ENCODE assay signal across 8 mouse cellular contexts in the genomic region with DNA sequence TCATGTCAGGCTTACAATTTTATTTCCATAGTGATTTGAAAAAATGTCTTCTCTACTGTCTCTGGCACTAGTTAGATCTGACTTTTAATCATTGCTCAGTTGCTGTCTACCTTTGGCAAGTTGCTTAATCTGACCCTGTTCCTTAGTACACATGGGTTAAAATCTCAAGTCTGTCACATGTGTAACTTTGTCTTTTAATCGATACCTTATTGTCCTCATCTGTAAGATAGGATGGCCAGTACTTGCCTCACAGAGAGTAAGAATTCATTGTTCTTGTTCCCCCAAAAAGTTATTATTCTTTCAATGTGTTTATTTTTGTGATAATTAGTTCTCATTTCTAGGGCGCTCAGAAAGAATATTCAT. TPM values are rescaled to one million over a fixed set of nuclear protein-coding genes. Genes with fewer than 3 reads are reported as not detected.
DNase-seq lines count a peak whose midpoint lies in the region; ATAC-seq and TF ChIP-seq lines count a peak whose summit lies in the region.

No protein-coding gene starts in this region.

- H3K36me3 ChIP-seq in heart, adult 2 months (ENCODE audit: control insufficient read depth, insufficient read depth, low read length), result peaks cover 21% of the 10 kb centered on the region
- peaks cover 6% of the 10 kb centered on the region for H3K36me3 ChIP-seq in C2C12 (ENCODE audit: control insufficient read depth, insufficient read depth)
- peaks cover 3% of the 10 kb centered on the region; the same call in 1 of the 2 replicates for H3K36me3 ChIP-seq in forebrain, embryonic 13.5 days (ENCODE audit: poor library complexity, severe bottlenecking)
- no peaks in the 10 kb centered on the region for H3K36me3 ChIP-seq in liver, embryonic 14.5 days (replicated peaks; ENCODE audit: control insufficient read depth, insufficient read depth, low read depth)

- no peaks in the 10 kb centered on the region for H3K9me3 ChIP-seq in forebrain, embryonic 13.5 days (replicated peaks)
- H3K9me3 ChIP-seq in liver, embryonic 14.5 days (ENCODE audit: control insufficient read depth, low read length), result no peaks in the 10 kb centered on the region

- no peak for ATAC-seq in forebrain, embryonic 13.5 days
- ATAC-seq in liver, embryonic 14.5 days (ENCODE audit: insufficient read depth), result no peak
- ATAC-seq in megakaryocyte-erythroid progenitor cell, adult 5-6 weeks (replicated peaks; ENCODE audit: low FRiP score, low TSS enrichment, poor library complexity, severe bottlenecking), result no peak

- peak overlapping the region; percentile 70 for H3K4me2 ChIP-seq in forebrain, embryonic 13.5 days
- peak overlapping the region; percentile 93 for H3K4me2 ChIP-seq in liver, embryonic 14.5 days (ENCODE audit: low read depth)

- H3K9ac ChIP-seq in heart, adult 2 months (ENCODE audit: low read depth, low read length), result peak overlapping the region; percentile 77; the same call in 1 of the 2 replicates
- peak overlapping the region; percentile 80 for H3K9ac ChIP-seq in forebrain, embryonic 13.5 days
- peak overlapping the region; percentile 90; the same call in 1 of the 2 replicates for H3K9ac ChIP-seq in liver, embryonic 14.5 days (replicated peaks)

- no peak overlapping the region for H3ac ChIP-seq in C2C12 (ENCODE audit: control insufficient read depth, insufficient read length, low read depth)

- DNase-seq in heart, adult 2 months, result no peak
- DNase-seq in heart, postnatal 25 days (ENCODE audit: low spot score), result no peak
- DNase-seq in liver, embryonic 14.5 days (ENCODE audit: low read depth in 3 of 3, low spot score in 3 of 3), result no peak
- no peak for DNase-seq in thymus, postnatal 0 days (ENCODE audit: low spot score)
- DNase-seq in embryo, embryonic 9.5 days (ENCODE audit: extremely low spot score), result no peak

- no peak for TF ChIP-seq CTCF in heart, adult 2 months (IDR thresholded peaks at IDR 0.05)
- TF ChIP-seq CTCF in C2C12 (IDR thresholded peaks at IDR 0.05; ENCODE audit: control insufficient read depth, insufficient read depth, insufficient read length), result no peak
- no peak for TF ChIP-seq CTCF in liver, embryonic 14.5 days (IDR thresholded peaks at IDR 0.05; ENCODE audit: low read depth)

- no peak for TF ChIP-seq POLR2A in heart, adult 2 months (IDR thresholded peaks at IDR 0.05; ENCODE audit: insufficient read depth, low read depth, low read length)

- peaks cover 6% of the 10 kb centered on the region for H3K4me1 ChIP-seq in heart, adult 2 months (ENCODE audit: control insufficient read depth, insufficient read depth, low read length)
- peaks cover 30% of the 10 kb centered on the region for H3K4me1 ChIP-seq in forebrain, embryonic 13.5 days
- H3K4me1 ChIP-seq in liver, embryonic 14.5 days (replicated peaks; ENCODE audit: control insufficient read depth in 2 of 2, insufficient read depth in 2 of 2, low read length in 1 of 2), result peaks cover 19% of the 10 kb centered on the region in 2 experiments

- WGBS in heart, adult 2 months, result 17% methylated on average over 2 of the region's 2 CpGs
- 43% methylated on average over 2 of the region's 2 CpGs for WGBS in forebrain, embryonic 13.5 days
- 24% methylated on average over 2 of the region's 2 CpGs for WGBS in liver, embryonic 14.5 days (ENCODE audit: insufficient replicate concordance)

- no peak for TF ChIP-seq EP300 in heart, adult 2 months (IDR thresholded peaks at IDR 0.05; ENCODE audit: insufficient read depth, low read depth, low read length)
- TF ChIP-seq EP300 in liver, embryonic 14.5 days (IDR thresholded peaks at IDR 0.05; ENCODE audit: low read depth), result no peak

- intact Hi-C loops in heart, adult 2 months (cut with DNase I), result loop anchor here (2.0 to 10.0 kb wide), 4 partner anchors 27 to 173 kb away; partner anchors contain the start of genes Dennd4b and Npr1
- intact Hi-C loops in heart, postnatal 25 days (cut with DNase I), result loop anchor here (2.0 kb wide), 1 partner anchor 25 kb away; no protein-coding TSS in a partner anchor

- no peaks in the 10 kb centered on the region for H3K27me3 ChIP-seq in heart, adult 2 months (ENCODE audit: control insufficient read depth, insufficient read depth, low read length)
- H3K27me3 ChIP-seq in C2C12 (ENCODE audit: control insufficient read depth, insufficient read depth, insufficient read length), result no peaks in the 10 kb centered on the region
- no peaks in the 10 kb centered on the region for H3K27me3 ChIP-seq in forebrain, embryonic 13.5 days
- H3K27me3 ChIP-seq in liver, embryonic 14.5 days (ENCODE audit: control insufficient read depth, insufficient read depth, low read length), result no peaks in the 10 kb centered on the region

- peaks cover 8% of the 10 kb centered on the region for H3K79me2 ChIP-seq in heart, adult 2 months (replicated peaks; ENCODE audit: control insufficient read depth, insufficient read depth, low read length)
- peaks cover 38% of the 10 kb centered on the region for H3K79me2 ChIP-seq in C2C12 (ENCODE audit: control insufficient read depth, insufficient read depth)

- H3K79me3 ChIP-seq in C2C12 (ENCODE audit: low read depth), result peaks cover 34% of the 10 kb centered on the region

- H3K4me3 ChIP-seq in heart, adult 2 months, result peak overlapping the region; percentile 62
- H3K4me3 ChIP-seq in C2C12 (ENCODE audit: insufficient read depth, poor library complexity, severe bottlenecking), result peak overlapping the region; percentile 23
- H3K4me3 ChIP-seq in forebrain, embryonic 13.5 days, result peak overlapping the region; percentile 95
- peak overlapping the region; percentile 76 to 97; a peak in 3 of 4 replicates for H3K4me3 ChIP-seq in liver, embryonic 14.5 days (ENCODE audit: insufficient read depth in 1 of 2, low read depth in 2 of 2, low read length in 2 of 2)

- H3K27ac ChIP-seq in heart, adult 2 months, result peak overlapping the region; percentile 93
- H3K27ac ChIP-seq in forebrain, embryonic 13.5 days, result peak overlapping the region; percentile 91
- H3K27ac ChIP-seq in liver, embryonic 14.5 days, result peak overlapping the region; percentile 91

RNA-seq across cellular contexts. Expression of gene Gatad2b, which starts 1.0 kb away (rescaled TPM):
- 10 to 100 TPM; 40.0 to 45.3 TPM for total RNA-seq in heart, adult 2 months (2021)
- polyA plus RNA-seq in heart, adult 2 months (2012; rRNA removed), result 17.7 and 21.0 TPM in 2 replicates
- total RNA-seq in heart, postnatal 25 days (2021), result 10 to 100 TPM; 42.8 to 43.6 TPM
- polyA plus RNA-seq in C2C12 (2012; fragmentation: generic; extraction: Trizol), result 14.2 TPM
- polyA plus RNA-seq in forebrain, embryonic 13.5 days (2015; fragmentation: Nextera tagmentation; extraction: Ambion mirVana), result 18.0 and 18.6 TPM in 2 replicates
- 4.4 and 5.6 TPM in 2 replicates for polyA plus RNA-seq in liver, embryonic 14.5 days (2012; rRNA removed)
- polyA plus RNA-seq in liver, embryonic 14.5 days (2014; fragmentation: Nextera tagmentation; extraction: Ambion mirVana), result 2.2 and 3.2 TPM in 2 replicates
- 10.1 and 14.1 TPM in 2 replicates for polyA plus RNA-seq in thymus, postnatal 0 days (2015; fragmentation: Nextera tagmentation; extraction: Ambion mirVana)
- 65.5 and 68.0 TPM in 2 replicates for total RNA-seq in megakaryocyte-erythroid progenitor cell, adult 5-6 weeks (2014; fragmentation: Nextera tagmentation)
- total RNA-seq in megakaryocyte-erythroid progenitor cell, adult 5-6 weeks (2017), result 23.8 and 28.5 TPM in 2 replicates

RNA-seq across cellular contexts. Expression of gene Dennd4b, which starts 27.0 kb away (rescaled TPM):
- total RNA-seq in heart, adult 2 months (2021), result 10 to 100 TPM; 35.7 to 36.5 TPM
- polyA plus RNA-seq in heart, adult 2 months (2012; rRNA removed), result 45.6 and 45.9 TPM in 2 replicates
- 10 to 100 TPM; 31.9 to 33.4 TPM for total RNA-seq in heart, postnatal 25 days (2021)
- polyA plus RNA-seq in C2C12 (2012; fragmentation: generic; extraction: Trizol), result 2.6 TPM
- 3.1 and 4.5 TPM in 2 replicates for polyA plus RNA-seq in forebrain, embryonic 13.5 days (2015; fragmentation: Nextera tagmentation; extraction: Ambion mirVana)
- 3.9 and 4.6 TPM in 2 replicates for polyA plus RNA-seq in liver, embryonic 14.5 days (2012; rRNA removed)
- 1.0 and 1.6 TPM in 2 replicates for polyA plus RNA-seq in liver, embryonic 14.5 days (2014; fragmentation: Nextera tagmentation; extraction: Ambion mirVana)
- polyA plus RNA-seq in thymus, postnatal 0 days (2015; fragmentation: Nextera tagmentation; extraction: Ambion mirVana), result 9.4 TPM in 2 replicates
- 32.4 and 33.3 TPM in 2 replicates for total RNA-seq in megakaryocyte-erythroid progenitor cell, adult 5-6 weeks (2014; fragmentation: Nextera tagmentation)
- total RNA-seq in megakaryocyte-erythroid progenitor cell, adult 5-6 weeks (2017), result 7.0 and 21.5 TPM in 2 replicates

RNA-seq across cellular contexts. Expression of gene Crtc2, which starts 38.0 kb away (rescaled TPM):
- total RNA-seq in heart, adult 2 months (2021), result 10 to 100 TPM; 16.6 to 17.1 TPM
- 32.9 and 33.7 TPM in 2 replicates for polyA plus RNA-seq in heart, adult 2 months (2012; rRNA removed)
- total RNA-seq in heart, postnatal 25 days (2021), result 10 to 100 TPM; 14.6 to 16.1 TPM
- polyA plus RNA-seq in C2C12 (2012; fragmentation: generic; extraction: Trizol), result 25.7 TPM
- 17.2 and 21.5 TPM in 2 replicates for polyA plus RNA-seq in forebrain, embryonic 13.5 days (2015; fragmentation: Nextera tagmentation; extraction: Ambion mirVana)
- 7.6 and 8.9 TPM in 2 replicates for polyA plus RNA-seq in liver, embryonic 14.5 days (2012; rRNA removed)
- 3.2 TPM in 2 replicates for polyA plus RNA-seq in liver, embryonic 14.5 days (2014; fragmentation: Nextera tagmentation; extraction: Ambion mirVana)
- polyA plus RNA-seq in thymus, postnatal 0 days (2015; fragmentation: Nextera tagmentation; extraction: Ambion mirVana), result 16.1 and 21.1 TPM in 2 replicates
- total RNA-seq in megakaryocyte-erythroid progenitor cell, adult 5-6 weeks (2014; fragmentation: Nextera tagmentation), result 33.0 and 45.4 TPM in 2 replicates
- total RNA-seq in megakaryocyte-erythroid progenitor cell, adult 5-6 weeks (2017), result 5.6 and 10.8 TPM in 2 replicates

RNA-seq across cellular contexts. Expression of gene Slc39a1, which starts 44.0 kb away (rescaled TPM):
- 10 to 100 TPM; 67.6 to 75.5 TPM for total RNA-seq in heart, adult 2 months (2021)
- 57.3 and 83.7 TPM in 2 replicates for polyA plus RNA-seq in heart, adult 2 months (2012; rRNA removed)
- total RNA-seq in heart, postnatal 25 days (2021), result 10 to 100 TPM; 83.7 to 84.3 TPM
- polyA plus RNA-seq in C2C12 (2012; fragmentation: generic; extraction: Trizol), result 82.1 TPM
- 55.0 and 55.3 TPM in 2 replicates for polyA plus RNA-seq in forebrain, embryonic 13.5 days (2015; fragmentation: Nextera tagmentation; extraction: Ambion mirVana)
- 9.8 and 10.8 TPM in 2 replicates for polyA plus RNA-seq in liver, embryonic 14.5 days (2012; rRNA removed)
- 24.1 and 24.9 TPM in 2 replicates for polyA plus RNA-seq in liver, embryonic 14.5 days (2014; fragmentation: Nextera tagmentation; extraction: Ambion mirVana)
- 92.7 and 96.1 TPM in 2 replicates for polyA plus RNA-seq in thymus, postnatal 0 days (2015; fragmentation: Nextera tagmentation; extraction: Ambion mirVana)
- total RNA-seq in megakaryocyte-erythroid progenitor cell, adult 5-6 weeks (2014; fragmentation: Nextera tagmentation), result 21.9 and 23.2 TPM in 2 replicates
- total RNA-seq in megakaryocyte-erythroid progenitor cell, adult 5-6 weeks (2017), result 27.2 and 36.8 TPM in 2 replicates

RNA-seq across cellular contexts. Expression of gene Creb3l4, which starts 48.7 kb away (rescaled TPM):
- total RNA-seq in heart, adult 2 months (2021), result under 1 TPM; 0.14 to 0.16 TPM
- 0.53 and 0.55 TPM in 2 replicates for polyA plus RNA-seq in heart, adult 2 months (2012; rRNA removed)
- total RNA-seq in heart, postnatal 25 days (2021), result not detected
- 0.06 TPM for polyA plus RNA-seq in C2C12 (2012; fragmentation: generic; extraction: Trizol)
- 5.2 and 5.8 TPM in 2 replicates for polyA plus RNA-seq in forebrain, embryonic 13.5 days (2015; fragmentation: Nextera tagmentation; extraction: Ambion mirVana)
- 0.15 and 0.27 TPM in 2 replicates for polyA plus RNA-seq in liver, embryonic 14.5 days (2012; rRNA removed)
- polyA plus RNA-seq in liver, embryonic 14.5 days (2014; fragmentation: Nextera tagmentation; extraction: Ambion mirVana), result 0.24 and 0.28 TPM in 2 replicates
- polyA plus RNA-seq in thymus, postnatal 0 days (2015; fragmentation: Nextera tagmentation; extraction: Ambion mirVana), result 3.3 and 3.9 TPM in 2 replicates
- total RNA-seq in megakaryocyte-erythroid progenitor cell, adult 5-6 weeks (2014; fragmentation: Nextera tagmentation), result not detected in 2 replicates
- total RNA-seq in megakaryocyte-erythroid progenitor cell, adult 5-6 weeks (2017), result not detected in 2 replicates

Comparison
In these comparisons a context has a peak if more than half of its experiments do, and no peak if none do; other contexts are left out.
1. H3K4me3 ChIP-seq: peak in every context shown above with its lines; median percentile 95 in forebrain, embryonic 13.5 days; 86 in liver, embryonic 14.5 days; 62 in heart, adult 2 months; 23 in C2C12.